Mouse (Mus musculus) erythroid progenitor cell, adult 5-6 weeks (primary cell): ENCODE measurements at regions not wholly inside any gene's neighbourhood (a gene's known extent, or its start where the extent isn't known, plus 50 kb on each side); places are given as distances from the start of the nearest gene placed in this dataset.
"Not testable (repeated sequence)": the region's sequence is repeated elsewhere in the genome, so short reads cannot be mapped to it uniquely, and the experiment has no call there.

ENCODE experiments used
- ATAC-seq: replicated peaks from 2 replicates; pipeline ENCODE4 v1.8.0; 2016; ENCODE audit warnings: moderate number of reproducible peaks, mild to moderate bottlenecking, moderate TSS enrichment, inconsistent platforms; ENCODE audit not compliant: poor library complexity, low FRiP score, severe bottlenecking

DNA sequence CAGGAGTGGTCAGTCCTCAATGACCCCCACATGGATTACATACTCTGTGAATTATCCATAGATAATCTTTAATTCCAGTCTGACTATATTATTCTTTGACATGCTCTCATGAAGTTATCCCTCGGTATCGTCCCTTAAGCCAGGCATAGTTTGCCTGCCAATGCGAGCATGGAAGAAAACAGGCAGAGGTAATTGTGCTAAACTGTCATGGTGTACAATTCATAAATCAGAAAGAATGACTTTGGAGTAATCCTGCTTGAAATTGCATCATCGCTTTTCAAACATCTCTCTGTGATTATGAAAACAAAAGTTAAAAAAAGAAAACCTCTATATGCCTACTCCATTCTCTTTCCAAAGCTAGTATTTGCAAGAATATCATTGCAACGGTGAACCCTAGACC is 307.9 kb upstream of the Ubash3b start:
- no peak for ATAC-seq

DNA sequence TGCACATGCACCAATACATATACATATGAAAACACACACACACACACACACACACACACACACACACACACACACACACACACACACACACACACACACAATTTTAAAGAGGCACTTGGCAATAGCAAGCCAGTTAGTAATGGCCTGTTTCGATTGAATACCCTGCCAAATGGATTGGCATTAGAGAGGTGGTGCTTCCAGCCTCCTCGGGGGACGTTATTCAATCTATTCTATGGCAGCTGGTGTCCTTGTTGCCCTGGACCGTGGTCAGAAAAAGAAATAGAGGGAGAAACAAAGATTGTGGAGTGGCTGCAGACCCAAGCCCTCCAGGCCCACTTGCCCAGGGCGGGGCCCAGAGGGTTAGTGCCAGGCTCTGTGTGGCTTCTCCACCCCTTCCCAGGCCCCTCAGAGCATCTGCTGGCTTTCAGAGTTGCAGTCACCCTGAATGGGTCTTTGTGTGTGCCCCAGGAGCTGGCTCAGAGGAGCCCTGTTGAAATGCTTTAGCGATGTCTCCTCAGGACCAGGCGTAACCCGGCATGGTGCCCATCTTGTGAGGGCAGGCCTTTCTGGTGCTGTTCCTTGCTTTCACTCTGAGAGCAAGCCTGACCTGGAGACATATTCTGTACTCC is 302.7 kb upstream of the Ubash3b start:
- no peak for ATAC-seq

DNA sequence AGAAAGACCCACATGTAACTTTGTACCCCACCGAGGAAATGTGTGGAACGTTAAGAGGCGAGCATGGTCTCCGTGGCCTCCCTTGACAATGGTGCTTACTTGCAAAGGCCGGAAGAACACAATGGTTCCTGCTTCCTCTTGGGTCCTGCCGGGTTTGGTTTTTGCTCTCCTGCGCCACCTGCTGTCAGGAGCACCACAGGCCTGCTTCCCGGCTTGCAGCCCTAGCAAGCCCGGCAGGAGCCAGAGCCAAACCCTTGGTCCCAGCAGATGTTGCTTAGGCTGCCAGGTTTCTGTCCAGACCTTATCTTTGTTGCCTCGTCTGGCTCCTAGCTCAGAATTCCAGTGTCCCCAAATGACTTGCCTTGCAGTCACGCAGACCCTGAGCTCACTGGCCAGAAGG is 300.2 kb upstream of the Ubash3b start:
- ATAC-seq, result no peak

DNA sequence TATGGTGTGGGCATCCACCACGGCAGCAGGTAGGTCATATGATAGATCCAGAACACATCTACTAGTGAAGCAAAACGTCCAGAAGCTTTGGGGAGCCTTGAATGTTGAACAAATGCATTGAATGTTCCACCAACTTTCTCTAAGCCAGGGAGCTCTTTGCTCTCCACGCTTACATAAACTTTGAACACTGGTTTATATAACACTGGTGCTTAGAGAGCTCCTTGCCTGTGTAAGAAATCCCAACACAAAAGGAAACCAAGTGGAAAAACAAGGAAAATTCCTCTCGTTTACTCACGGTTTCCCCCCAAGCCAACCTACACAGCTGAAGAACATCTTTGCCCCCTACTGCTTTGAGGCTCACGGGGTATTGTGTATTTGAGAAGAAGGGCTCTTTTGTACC is 299.2 kb upstream of the Ubash3b start:
- ATAC-seq, result no peak

DNA sequence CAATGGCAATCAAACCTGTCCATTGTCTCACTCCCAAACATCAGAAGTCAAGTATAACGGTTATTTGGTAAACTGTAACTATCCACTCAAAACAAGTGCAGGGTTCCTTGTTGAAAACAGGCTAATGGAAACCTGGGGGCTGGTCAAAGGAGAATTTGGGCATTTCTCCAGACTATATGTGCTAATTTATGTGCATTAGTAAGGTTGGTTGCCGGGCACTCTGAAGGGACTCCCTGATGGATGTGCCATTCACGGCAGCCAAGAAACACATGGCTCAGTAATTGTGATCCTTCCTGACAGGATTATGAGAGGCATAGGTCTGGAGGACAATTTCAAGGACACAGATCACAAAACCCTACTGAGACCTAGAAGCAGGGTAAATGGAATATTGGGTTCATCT is 295.5 kb upstream of the Ubash3b start:
- no peak for ATAC-seq

DNA sequence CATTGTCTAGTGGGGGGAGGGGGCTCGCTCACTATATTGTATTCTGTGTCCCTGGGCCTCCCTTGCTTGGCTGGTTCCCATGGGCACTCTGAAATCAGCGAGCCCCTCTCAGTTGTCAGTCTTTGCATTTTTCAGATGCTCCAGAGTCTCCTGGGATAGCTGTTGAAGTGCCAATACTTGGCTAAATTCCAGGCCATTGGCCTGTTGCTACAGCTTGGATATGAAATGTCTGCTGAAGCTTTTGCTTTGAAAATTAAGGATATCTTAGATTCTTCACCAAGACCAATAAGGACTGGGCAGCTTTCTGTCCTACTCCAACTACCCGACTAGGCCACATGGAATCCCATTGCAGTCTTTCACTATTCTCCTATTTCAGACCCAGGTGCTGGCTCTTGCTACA is 290.2 kb upstream of the Ubash3b start:
- ATAC-seq, result no peak

DNA sequence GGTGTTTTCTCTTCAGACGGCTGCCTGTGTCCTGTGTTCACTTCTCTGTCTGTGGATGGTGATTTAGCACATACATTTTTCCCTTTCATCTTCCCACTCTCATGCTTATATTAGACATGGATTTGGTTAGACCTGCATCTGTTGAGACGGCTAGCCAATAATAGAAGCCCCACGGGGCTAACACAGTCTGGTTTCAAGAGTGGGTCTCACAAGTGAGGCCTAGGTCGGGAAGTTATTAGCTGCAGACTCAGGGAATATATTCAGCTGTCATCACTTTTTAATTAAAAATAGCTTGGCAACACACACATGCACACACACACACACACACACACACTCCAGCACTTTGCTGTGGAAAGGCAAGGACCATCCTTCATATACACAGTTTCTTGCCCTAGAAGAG is 287.7 kb upstream of the Ubash3b start:
- ATAC-seq, result no peak

DNA sequence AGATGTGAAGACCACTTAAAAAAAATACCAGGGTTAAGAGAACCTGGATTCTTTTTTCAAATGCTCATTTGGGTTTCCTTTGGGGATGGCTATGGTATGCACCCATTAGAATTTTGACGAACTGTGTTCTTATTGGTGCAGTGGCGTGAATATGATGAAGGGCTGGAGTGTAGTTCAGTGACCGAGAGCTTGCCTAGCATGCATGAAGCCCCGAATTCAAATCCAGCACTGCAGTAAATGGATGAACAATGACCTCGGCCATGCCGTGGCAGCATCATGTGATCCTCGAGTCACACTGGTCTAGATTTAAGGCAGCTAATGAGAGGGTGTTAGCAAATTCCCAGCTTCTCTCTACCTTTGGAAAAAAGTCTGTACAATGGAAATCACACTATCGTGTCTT is 286.4 kb upstream of the Ubash3b start:
- ATAC-seq, result no peak

DNA sequence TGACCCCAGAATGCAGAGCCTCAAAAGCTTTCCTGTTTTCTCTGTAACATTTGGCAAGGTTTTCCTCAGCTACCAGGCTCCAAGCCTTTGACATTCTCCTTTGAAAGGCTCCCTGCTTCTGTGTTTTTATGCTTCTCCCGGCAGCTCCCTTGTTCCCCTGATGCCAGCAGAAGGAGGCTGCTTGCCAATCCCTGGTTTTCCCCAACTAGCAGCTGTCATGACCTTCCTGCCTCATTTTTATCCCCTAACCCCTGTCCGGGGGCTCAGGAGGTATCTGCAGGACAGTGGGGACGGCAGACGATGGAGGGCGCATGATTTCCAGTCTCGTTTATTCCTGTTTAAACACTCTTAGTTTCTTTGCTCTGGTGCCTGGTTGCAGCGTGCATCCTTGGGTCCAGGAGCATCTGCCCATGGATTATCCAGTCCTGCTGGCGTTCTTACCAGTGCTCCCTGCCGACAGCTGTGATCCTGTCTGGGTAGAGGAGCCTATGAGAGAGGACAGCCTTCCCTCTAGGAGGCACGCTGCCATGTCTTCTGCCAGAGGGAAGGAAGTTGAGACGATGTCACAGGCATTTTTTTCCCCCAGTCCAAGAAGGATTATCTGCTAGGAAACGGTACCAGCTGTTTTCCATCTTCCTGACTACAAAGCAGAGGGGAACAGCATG is 285.8 kb upstream of the Ubash3b start:
- no peak for ATAC-seq

DNA sequence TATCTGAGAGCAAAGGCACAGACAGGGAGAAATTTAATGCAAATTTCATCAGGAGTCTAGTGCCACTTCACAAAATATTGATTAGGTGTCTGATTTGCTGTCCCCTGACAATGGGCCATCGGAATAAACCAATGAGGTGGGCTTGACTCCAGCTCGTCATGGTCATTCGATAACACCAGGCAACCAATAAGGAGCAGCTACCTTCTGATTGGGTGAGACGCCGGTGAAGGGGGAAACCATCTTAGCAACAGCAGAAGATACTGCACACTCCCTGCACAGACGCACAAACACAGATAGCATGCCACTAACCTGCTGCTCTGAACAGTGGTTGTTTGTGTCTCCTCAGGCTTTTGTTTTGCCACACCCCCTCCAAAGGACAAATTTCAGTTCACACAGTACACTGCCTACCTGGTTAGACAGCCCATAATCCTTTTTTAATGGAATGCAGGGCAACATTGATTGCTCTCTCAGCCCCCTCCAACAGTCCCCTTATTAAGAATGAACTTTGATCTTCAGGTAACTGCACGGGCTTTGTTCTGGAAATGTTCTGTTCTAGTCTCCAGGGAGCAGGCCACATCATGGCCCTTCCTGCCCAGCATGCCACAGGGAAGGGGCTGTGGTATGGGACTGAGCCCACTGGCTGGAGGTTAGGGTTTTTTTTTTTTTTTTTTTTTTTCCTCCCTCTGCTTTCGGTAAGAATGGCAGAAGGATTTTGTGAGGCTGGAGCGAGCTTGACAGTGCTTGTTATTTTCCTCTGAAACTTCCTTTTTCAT is 285.1 kb upstream of the Ubash3b start:
- ATAC-seq, result no peak

DNA sequence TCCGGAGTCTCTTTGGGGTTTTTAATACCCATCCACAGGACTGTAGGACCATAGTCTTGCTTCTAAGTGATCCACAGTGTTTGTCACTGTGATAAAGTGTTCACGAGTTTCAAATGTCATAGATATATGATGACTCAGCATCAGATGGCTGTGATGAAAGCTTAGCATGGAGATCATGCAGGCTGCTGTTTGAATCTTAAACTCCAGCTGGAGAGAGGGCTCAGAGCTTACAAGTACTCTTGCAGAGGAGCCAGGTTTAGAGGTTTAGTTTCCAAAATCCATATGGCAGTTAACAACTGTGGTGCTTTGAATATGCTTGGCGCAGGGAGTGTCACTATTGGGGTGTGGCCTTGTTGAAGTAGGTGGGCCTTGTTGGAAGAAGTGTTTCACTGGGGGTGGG is 280.9 kb upstream of the Ubash3b start:
- no peak for ATAC-seq

DNA sequence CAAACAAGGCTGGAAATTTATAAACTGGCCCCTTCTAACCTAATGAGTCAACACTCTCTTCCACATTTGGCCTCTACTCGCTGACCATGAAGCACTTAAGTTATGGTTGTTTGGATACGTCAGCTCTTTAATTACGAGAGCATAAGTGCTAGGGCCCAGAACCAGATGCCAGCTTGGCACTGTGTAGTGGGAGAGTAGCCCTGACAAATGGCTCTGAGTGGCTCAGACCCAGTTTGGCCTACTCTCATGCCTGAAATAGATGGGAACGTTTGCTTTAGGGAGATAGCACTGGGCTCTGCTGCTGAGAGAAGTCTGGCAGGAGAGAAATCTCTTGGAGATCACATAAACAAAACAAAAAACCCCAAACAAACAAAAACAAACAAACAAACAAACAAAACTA is 278.5 kb upstream of the Ubash3b start:
- no peak for ATAC-seq

DNA sequence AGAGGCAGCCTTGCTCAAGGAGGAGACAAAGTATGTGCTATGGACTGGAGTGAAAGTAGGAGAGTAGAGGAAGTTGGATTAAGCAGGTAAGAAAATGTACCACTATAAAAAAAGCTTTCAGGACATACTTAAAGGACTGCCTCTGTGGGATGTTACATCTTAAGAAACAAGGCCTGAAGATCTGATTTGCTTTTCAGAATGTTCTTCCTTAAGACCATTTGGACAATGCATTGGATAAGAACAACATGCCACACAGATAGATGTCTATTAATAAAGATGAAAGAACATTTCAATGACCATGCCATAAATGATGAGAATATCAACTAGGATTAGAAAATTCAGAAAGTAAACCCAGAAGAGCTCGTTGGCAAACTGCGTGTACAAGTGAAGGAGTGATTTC is 276.6 kb upstream of the Ubash3b start:
- no peak for ATAC-seq

DNA sequence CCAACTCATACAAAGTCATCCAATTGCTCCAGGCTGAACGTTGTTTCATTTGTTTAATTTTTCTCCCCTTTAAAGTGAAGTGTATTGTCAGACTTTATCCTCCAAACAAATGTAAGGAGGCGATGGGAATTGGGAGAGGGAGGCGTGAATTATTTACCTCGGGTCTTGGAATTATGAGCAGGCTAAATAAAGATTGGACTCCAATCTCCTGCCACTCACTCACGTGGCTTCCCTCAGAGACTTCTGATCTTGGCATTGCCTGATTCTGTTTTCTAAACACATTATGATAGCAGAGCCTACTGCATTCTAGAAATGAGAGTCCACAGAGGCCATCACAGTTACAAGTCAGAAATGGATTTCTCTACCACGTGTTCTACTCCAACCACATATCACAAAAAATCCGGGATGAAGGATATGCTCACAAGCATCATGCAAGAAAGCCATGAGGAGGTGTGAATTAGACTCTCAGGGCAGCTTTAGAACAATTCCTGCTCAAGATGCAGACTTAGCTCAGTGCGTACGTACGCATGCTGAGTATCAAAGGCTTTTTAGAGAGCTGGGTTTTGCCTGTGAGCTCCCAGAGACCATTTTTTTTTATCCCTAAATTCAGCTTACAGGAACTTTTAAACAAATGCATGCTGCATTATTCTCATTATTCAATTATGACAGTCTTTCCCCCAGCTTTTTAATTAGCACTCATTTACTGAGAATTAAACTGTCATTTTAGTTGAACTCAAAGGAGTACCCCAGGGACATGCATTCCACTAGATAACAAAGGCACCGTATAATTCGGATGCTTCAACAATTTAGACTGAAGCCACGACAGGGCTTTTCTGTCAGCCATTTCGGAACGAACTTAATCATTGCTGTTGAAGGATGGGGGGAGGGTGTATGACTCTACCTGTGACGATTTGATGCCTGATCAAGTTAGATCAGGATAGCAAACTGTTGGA is 269.2 kb upstream of the Ubash3b start:
- ATAC-seq, result no peak

DNA sequence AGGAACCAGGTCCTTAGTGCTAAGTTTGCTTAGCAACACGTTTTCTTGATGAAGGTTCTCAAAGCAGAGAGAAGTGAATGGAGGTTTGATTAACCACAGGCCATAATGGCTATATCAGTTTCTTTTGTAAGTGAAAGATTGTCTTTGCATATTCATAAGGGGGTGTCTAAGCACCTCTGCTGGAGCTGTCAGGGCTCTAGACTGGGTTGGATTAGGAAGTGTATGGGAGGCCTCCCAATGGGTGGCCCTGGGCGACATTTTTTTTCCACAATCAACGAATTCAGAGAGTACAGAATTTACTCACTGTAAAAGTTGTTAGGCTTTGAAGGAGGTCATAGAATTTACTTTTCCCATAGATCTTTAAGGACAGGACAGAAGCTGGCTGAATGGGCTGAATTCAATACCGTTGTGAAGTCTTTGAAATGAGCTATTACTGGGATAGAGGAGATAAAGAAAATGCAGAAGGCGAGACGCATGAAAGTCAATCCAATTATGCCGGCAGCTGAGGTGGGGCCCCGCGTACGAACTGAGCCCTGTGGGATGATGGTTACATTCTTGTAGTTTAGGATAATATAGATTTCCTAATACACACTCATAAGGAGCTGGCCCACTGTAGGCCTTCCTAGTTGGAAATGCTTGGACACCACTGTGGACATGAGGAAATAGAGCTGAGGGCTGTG is 268.4 kb upstream of the Ubash3b start:
- no peak for ATAC-seq

DNA sequence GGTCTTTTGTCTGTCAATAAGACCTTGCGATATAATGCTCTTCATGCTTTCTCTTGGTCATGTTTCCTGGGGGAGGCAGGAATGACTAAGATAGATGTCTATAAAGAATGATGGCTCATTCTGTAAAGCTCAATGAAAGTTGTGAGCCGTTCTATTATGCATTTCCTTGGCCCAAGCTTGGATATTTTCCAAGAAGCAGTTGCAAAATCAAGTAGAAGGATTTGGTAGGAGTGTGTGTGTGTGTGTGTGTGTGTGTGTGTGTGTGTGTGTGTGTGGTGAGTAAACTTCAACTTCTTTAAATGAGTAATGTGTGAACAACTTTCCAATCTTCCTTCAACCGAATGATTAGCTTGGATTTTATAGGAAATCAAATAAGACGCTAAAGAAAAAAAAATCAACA is 267.7 kb upstream of the Ubash3b start:
- no peak for ATAC-seq

DNA sequence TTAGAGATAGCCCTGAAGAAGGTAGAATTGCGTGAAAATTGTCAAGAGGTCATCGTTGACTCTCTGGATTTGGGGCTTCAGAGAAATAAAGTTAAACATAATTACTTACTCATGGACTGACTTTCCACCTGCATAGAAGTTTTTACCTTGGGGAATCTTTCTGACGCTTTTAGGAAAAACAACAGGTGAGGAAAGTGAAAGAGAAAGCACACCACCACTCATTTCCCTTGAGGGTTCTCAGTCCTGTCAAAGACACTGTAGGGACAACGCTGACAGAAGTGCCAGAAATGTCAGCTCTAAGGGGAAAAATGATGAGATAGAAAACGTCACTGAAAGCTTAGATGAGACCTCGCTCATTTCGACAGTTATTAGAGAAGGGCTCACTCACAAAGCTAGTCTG is 265.2 kb upstream of the Ubash3b start:
- no peak for ATAC-seq

DNA sequence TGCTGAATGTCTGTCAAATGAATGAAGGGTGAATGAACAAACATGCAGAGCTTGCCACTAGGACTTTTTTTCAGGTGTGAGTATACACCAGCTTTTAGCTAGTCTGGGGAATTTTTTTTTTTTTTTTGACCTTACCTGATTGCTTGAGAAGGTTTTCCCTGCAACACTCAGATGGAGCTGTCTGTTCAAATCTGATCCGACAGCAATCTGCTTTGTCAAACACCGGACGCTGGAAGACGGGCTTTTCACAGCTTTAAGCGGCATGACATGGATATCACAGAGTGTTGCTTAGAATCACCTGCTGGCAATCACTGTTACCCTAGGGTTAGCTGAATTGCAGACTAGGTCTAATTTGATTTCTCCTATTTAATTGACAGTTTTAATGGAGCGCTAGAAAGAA is 263.7 kb upstream of the Ubash3b start:
- no peak for ATAC-seq

DNA sequence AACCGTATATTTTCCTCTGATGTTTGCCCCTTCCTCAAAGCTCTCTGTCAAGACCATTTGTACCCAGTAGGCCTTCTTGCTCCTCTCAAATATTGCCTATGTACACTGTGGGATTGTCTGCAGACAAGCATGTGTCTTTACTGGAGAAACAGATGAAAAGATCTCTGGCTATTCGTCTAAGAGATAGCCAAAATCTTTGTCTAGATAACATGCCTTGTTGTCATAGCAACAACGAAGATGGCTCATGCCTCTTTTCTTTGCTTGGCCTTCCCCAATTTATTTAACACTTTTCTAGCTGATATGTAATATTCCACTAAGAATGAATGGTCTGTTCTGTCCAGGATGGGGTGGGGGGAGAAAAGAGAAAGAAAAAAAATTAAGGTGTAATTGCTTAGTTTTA is 252.3 kb upstream of the Ubash3b start:
- no peak for ATAC-seq

DNA sequence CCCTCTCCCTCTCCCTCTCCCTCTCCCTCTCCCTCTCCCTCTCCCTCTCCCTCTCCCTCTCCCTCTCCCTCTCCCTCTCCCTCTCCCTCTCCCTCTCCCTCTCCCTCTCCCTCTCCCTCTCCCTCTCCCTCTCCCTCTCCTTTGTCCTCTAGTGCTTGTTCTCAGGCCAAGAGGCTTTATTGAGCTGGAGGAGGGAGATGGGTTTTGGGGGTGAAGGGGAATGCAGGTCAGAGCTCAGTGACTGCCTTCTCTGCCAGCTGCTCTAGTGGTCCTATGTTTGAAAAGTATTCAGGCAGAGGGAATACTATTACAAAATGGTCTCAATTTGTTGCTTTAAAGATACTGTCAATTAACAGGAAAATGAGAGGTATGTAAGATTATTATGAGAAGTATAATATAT is 251.6 kb upstream of the Ubash3b start:
- not testable (repeated sequence) for ATAC-seq
